Mouse (Mus musculus) small intestine, adult 2 months (tissue): ENCODE results near the gene Muc15.

Source experiments
- CTCF ChIP-seq: fragments of 200-500 bp; IDR thresholded peaks from 2 replicates; pipeline ENCODE4 v1.5.1; 2012; ENCODE audit warnings: low read depth, mild to moderate bottlenecking, control low read depth, inconsistent platforms, low read length, moderate library complexity, mixed read lengths; ENCODE audit not compliant: insufficient replicate concordance, insufficient read length; ENCODE audit errors: extremely low read depth
- POLR2A ChIP-seq: fragments of 200-500 bp; IDR thresholded peaks from 2 replicates; pipeline ENCODE4 v1.6.1; 2012; ENCODE audit warnings: low read depth, mild to moderate bottlenecking, control low read depth, inconsistent platforms, low read length, moderate library complexity

GRCm38 (mm10) chr2:110710055-110710720, 11.0 kb upstream of the Muc15 start:
- no peak for TF ChIP-seq CTCF
- no peak for TF ChIP-seq POLR2A
